Mouse (Mus musculus) forebrain, embryonic 16.5 days (tissue): ENCODE data around the gene Mmp9. TPM values are rescaled to one million over a fixed set of nuclear protein-coding genes. Genes with fewer than 3 reads are reported as not detected.

Experiments
- ATAC-seq: fragments of 200-750 bp; cut with Nextera tagmentation; 2 replicates; pipeline ENCODE4 v1.8.0; 2017; ENCODE audit warnings: mild to moderate bottlenecking, moderate library complexity
- H3K27ac ChIP-seq: fragments of 300-500 bp; sonication (generic); 2 replicates; pipeline ENCODE4 v1.5.1; 2014; ENCODE audit warnings: low read length, control low read depth
- H3K27me3 ChIP-seq: fragments of 300-500 bp; sonication (generic); replicated peaks from 2 replicates; pipeline ENCODE4 v1.6.1; 2014; ENCODE audit warnings: low read length; ENCODE audit not compliant: control insufficient read depth, insufficient read depth
- H3K36me3 ChIP-seq: fragments of 300-500 bp; sonication (generic); 2 replicates; pipeline ENCODE4 v1.6.1; 2014; ENCODE audit not compliant: control insufficient read depth, insufficient read depth
- H3K4me1 ChIP-seq: fragments of 300-500 bp; sonication (generic); replicated peaks from 2 replicates; pipeline ENCODE4 v1.6.1; 2014; ENCODE audit warnings: low read length; ENCODE audit not compliant: control insufficient read depth, insufficient read depth
- H3K4me2 ChIP-seq: fragments of 300-500 bp; sonication (generic); 2 replicates; pipeline ENCODE4 v1.6.1; 2014; ENCODE audit warnings: mild to moderate bottlenecking, low read length, control low read depth
- H3K4me3 ChIP-seq: fragments of 300-500 bp; sonication (generic); replicated peaks from 2 replicates; pipeline ENCODE4 v1.5.1; 2014; ENCODE audit warnings: mild to moderate bottlenecking, low read length, control low read depth
- H3K9ac ChIP-seq: fragments of 300-500 bp; sonication (generic); replicated peaks from 2 replicates; pipeline ENCODE4 v1.6.1; 2014; ENCODE audit warnings: low read depth, low read length, control low read depth
- H3K9me3 ChIP-seq: fragments of 300-500 bp; sonication (generic); 2 replicates; pipeline ENCODE4 v1.6.1; 2016; ENCODE audit warnings: low read length; ENCODE audit not compliant: control insufficient read depth
- WGBS: fragments of 180-500 bp; shearing (Covaris S2); extraction: QIAGEN DNeasy Blood & Tissue Kit; methylation state at CpG from one replicate; pipeline ENCODE4 v1.1.7; 2014; 5-methylcytosine and 5-hydroxymethylcytosine counted together
- polyA plus RNA-seq: library from polyadenylated mRNA; unstranded; fragments of >200 nt; fragmentation: Nextera tagmentation; extraction: Ambion mirVana; gene quantifications from 2 replicates; pipeline ENCODE4 v1.2.1, GENCODE M21; 2015

Gene Mmp9
- polyA plus RNA-seq, 1 experiment from 2014 or later, result 20.6 TPM

DNA sequence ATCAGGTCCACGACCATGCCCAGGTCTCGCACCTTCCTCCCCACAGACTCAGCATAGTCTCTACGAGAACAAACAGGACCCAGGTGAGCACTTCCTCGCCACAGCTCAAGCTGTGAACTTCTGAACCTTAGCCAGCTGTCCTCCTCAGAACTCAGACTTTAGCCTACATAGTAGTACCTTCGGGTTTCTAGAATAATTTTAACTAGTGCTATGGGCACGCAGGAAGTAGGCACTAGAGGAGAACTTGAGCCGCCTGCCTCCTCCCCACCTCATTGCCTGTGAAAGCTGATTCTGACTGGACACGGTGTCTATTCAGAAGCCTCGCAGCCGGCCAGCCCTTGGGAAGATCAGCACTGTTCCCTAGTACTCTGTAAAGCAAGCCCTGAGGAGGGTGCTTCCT lies 63.7 kb downstream of the Mmp9 start:
- no peak overlapping the region for H3K27ac ChIP-seq
- peaks cover 81% of the 10 kb centered on the region for H3K36me3 ChIP-seq
- 88% methylated on average over 10 of the region's 10 CpGs for WGBS
- H3K9ac ChIP-seq, result no peak overlapping the region
- no peaks in the 10 kb centered on the region; the same call in 1 of the 2 replicates for H3K27me3 ChIP-seq
- H3K4me3 ChIP-seq, result no peak overlapping the region
- H3K4me2 ChIP-seq, result no peak overlapping the region
- no peaks in the 10 kb centered on the region for H3K4me1 ChIP-seq
- no peak for ATAC-seq
- H3K9me3 ChIP-seq, result no peaks in the 10 kb centered on the region

Other genes starting within 250 kb of the Mmp9 start
- gene Spint4, start 242.3 kb upstream of the Mmp9 start, polyA plus RNA-seq, result not detected in 2 replicates
- not detected in 2 replicates for gene Spint5, start 225.5 kb upstream of the Mmp9 start, polyA plus RNA-seq
- 1.4 and 1.7 TPM in 2 replicates for gene Wfdc3, start 194.8 kb upstream of the Mmp9 start, polyA plus RNA-seq
- gene Dnttip1, start 194.8 kb upstream of the Mmp9 start, polyA plus RNA-seq, result 67.5 and 72.9 TPM in 2 replicates
- gene Ube2c, start 170.9 kb upstream of the Mmp9 start, polyA plus RNA-seq, result 148 and 173 TPM in 2 replicates
- 1.1 TPM in 1 of 2 replicates, not detected in the other for gene Tnnc2, start 160.8 kb upstream of the Mmp9 start, polyA plus RNA-seq
- gene Snx21, start 155.0 kb upstream of the Mmp9 start, polyA plus RNA-seq, result 26.0 and 35.6 TPM in 2 replicates
- 16.3 and 19.3 TPM in 2 replicates for gene Acot8, start 135.9 kb upstream of the Mmp9 start, polyA plus RNA-seq
- gene Zswim3, start 135.7 kb upstream of the Mmp9 start, polyA plus RNA-seq, result 14.8 and 15.4 TPM in 2 replicates
- 24.2 and 26.8 TPM in 2 replicates for gene Zswim1, start 118.1 kb upstream of the Mmp9 start, polyA plus RNA-seq
- gene Spata25, start 112.2 kb upstream of the Mmp9 start, polyA plus RNA-seq, result 0.47 TPM in 1 of 2 replicates, not detected in the other
- gene Ctsa, start 107.9 kb upstream of the Mmp9 start, polyA plus RNA-seq, result 98.9 and 102 TPM in 2 replicates
- 5.9 and 7.0 TPM in 2 replicates for gene Neurl2, start 107.3 kb upstream of the Mmp9 start, polyA plus RNA-seq
- 45.7 and 63.9 TPM in 2 replicates for gene Pltp, start 83.1 kb upstream of the Mmp9 start, polyA plus RNA-seq
- 79.3 and 93.7 TPM in 2 replicates for gene Pcif1, start 61.5 kb upstream of the Mmp9 start, polyA plus RNA-seq
- 16.2 and 19.9 TPM in 2 replicates for gene Zfp335, start 29.0 kb upstream of the Mmp9 start, polyA plus RNA-seq
- 13.1 and 22.4 TPM in 2 replicates for gene Slc12a5, start 20.0 kb downstream of the Mmp9 start, polyA plus RNA-seq
- gene Ncoa5, start 94.1 kb downstream of the Mmp9 start, polyA plus RNA-seq, result 128 and 138 TPM in 2 replicates
- gene Cd40, start 114.8 kb downstream of the Mmp9 start, polyA plus RNA-seq, result 5.0 and 6.2 TPM in 2 replicates
- gene 1700025C18Rik, start 150.0 kb downstream of the Mmp9 start, polyA plus RNA-seq, result not detected in 2 replicates